19 mouse cellular contexts compared by ENCODE assay signal in the genomic region with DNA sequence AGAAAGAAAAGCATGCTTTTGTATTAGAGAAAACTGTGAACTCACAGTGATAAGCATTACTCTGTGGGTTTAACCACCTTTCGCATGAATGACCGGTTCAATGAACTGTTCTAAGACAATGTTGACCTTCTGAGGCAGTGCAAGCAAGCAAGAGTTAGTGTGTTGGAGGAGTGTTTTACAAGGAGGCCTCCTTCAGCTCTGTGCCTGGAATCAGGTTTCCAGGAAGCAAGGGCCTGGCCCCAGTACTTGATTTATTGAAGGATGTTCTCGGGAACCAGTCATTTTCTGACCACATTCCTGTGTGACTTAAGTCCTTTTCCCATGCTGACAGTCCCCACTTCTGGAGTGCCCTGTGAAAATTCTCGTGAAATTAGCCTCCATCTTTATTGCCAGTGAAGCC. TPM values are rescaled to one million over a fixed set of nuclear protein-coding genes. Genes with fewer than 3 reads are reported as not detected.
A peak's percentile ranks its signal among the peaks of the same experiment; 100 is the strongest.
DNase-seq lines count a peak whose midpoint lies in the region; ATAC-seq lines count a peak whose summit lies in the region.
"Had no signal": no experiment of that assay in that cellular context is flagged by ENCODE, and none has a peak within 500 bp of the region (broad histone marks: within the 10 kb centered on the region; RNA-seq: fewer than 3 reads in every experiment).

No protein-coding gene starts in this region.

- peak overlapping the region; percentile 85 for H3K27ac ChIP-seq in kidney, embryonic 16.5 days (ENCODE audit: low read length)
- H3K27ac ChIP-seq: left cerebral cortex, adult 2 months had no signal

- no peaks in the 10 kb centered on the region for H3K27me3 ChIP-seq in kidney, embryonic 16.5 days (ENCODE audit: insufficient read depth, low read length)

- 9% methylated on average over 4 of the region's 4 CpGs for WGBS in kidney, embryonic 16.5 days

- H3K9ac ChIP-seq in kidney, embryonic 16.5 days (replicated peaks; ENCODE audit: low read length): no peak overlapping the region; the same call in 1 of the 2 replicates

- H3K4me2 ChIP-seq in kidney, embryonic 16.5 days (replicated peaks; ENCODE audit: low read depth, low read length): peak overlapping the region; percentile 16; the same call in 1 of the 2 replicates
- H3K4me2 ChIP-seq: heart, embryonic 11.5 days; liver, embryonic 11.5 days had no signal

- DNase-seq in kidney, adult 8-10 months: peak; percentile 21 to 32
- no peak for DNase-seq in kidney, postnatal 10 days
- DNase-seq in embryo, embryonic 10 days (ENCODE audit: low spot score): peak; percentile 41
- DNase-seq in lung, postnatal 36 days: peak; percentile 48
- DNase-seq in left cerebral cortex, adult 18-20 months (ENCODE audit: low spot score in 2 of 2): no peak
- no peak for DNase-seq in cerebellum, postnatal 10 days
- no peak for DNase-seq in right cerebral cortex, adult 18-20 months
- DNase-seq: B cell, adult 2 months; heart, postnatal 4 days; thymus, adult 2 months had no signal

- H3K36me3 ChIP-seq in kidney, embryonic 16.5 days (ENCODE audit: insufficient read depth, low read length): no peaks in the 10 kb centered on the region

- H3K4me3 ChIP-seq in kidney, embryonic 16.5 days (ENCODE audit: low read length): no peak overlapping the region
- H3K4me3 ChIP-seq: left cerebral cortex, adult 2 months; myocyte had no signal

- H3K9me3 ChIP-seq in kidney, embryonic 16.5 days (ENCODE audit: low read length): no peaks in the 10 kb centered on the region

- H3K4me1 ChIP-seq in kidney, embryonic 16.5 days (ENCODE audit: insufficient read depth, low read length): peaks cover 29% of the 10 kb centered on the region

- ATAC-seq in kidney, embryonic 16.5 days (ENCODE audit: low FRiP score, low TSS enrichment): peak; percentile 79; the same call in 1 of the 2 replicates

RNA-seq across cellular contexts. Expression of a gene that starts 5.5 kb away (rescaled TPM):
- polyA plus RNA-seq in kidney, embryonic 16.5 days (2015; fragmentation: Nextera tagmentation; extraction: Ambion mirVana): 6.4 and 7.2 TPM in 2 replicates
- 1 to 10 TPM; 5.8 TPM for total RNA-seq in left cerebral cortex, adult 18-20 months (2021)
- total RNA-seq: megakaryocyte-erythroid progenitor cell, adult 5-6 weeks had no signal
- polyA plus RNA-seq: liver, embryonic 11.5 days had no signal

RNA-seq across cellular contexts. Expression of a gene that starts 35.9 kb away (rescaled TPM):
- polyA plus RNA-seq in kidney, embryonic 16.5 days (2015; fragmentation: Nextera tagmentation; extraction: Ambion mirVana): 2.3 and 3.2 TPM in 2 replicates
- not detected for total RNA-seq in left cerebral cortex, adult 18-20 months (2021)
- total RNA-seq: adrenal gland, postnatal 36 days; common myeloid progenitor, adult 5-6 weeks; ES-E14; megakaryocyte-erythroid progenitor cell, adult 5-6 weeks had no signal

Comparison
In these comparisons a context has a peak if more than half of its experiments do, and no peak if none do; other contexts are left out.
1. DNase-seq: peak in kidney, adult 8-10 months (2 of 2), embryo, embryonic 10 days (single experiment) and lung, postnatal 36 days (single experiment); none in kidney, postnatal 10 days (single experiment), left cerebral cortex, adult 18-20 months (0 of 2), cerebellum, postnatal 10 days (0 of 2) and right cerebral cortex, adult 18-20 months (single experiment).